Mouse (Mus musculus) myocyte (in vitro differentiated cells): ENCODE data around the gene Tle2. TPM values are rescaled to one million over a fixed set of nuclear protein-coding genes. Genes with fewer than 3 reads are reported as not detected.

Experiments
- H3K27me3 ChIP-seq: one replicate; pipeline ENCODE4 v1.6.1; 2011; ENCODE audit not compliant: control insufficient read depth, insufficient read depth, insufficient read length
- H3K36me3 ChIP-seq: one replicate; pipeline ENCODE4 v1.6.1; 2011; ENCODE audit not compliant: control insufficient read depth, insufficient read depth
- H3K4me2 ChIP-seq: one replicate; pipeline ENCODE4 v1.6.1; 2011; ENCODE audit warnings: low read depth, control low read depth
- H3K4me3 ChIP-seq: one replicate; pipeline ENCODE4 v1.5.1; 2011; ENCODE audit warnings: mild to moderate bottlenecking, control low read depth, moderate library complexity
- H3K79me2 ChIP-seq: one replicate; pipeline ENCODE4 v1.6.1; 2011; ENCODE audit not compliant: control insufficient read depth, insufficient read depth
- H3ac ChIP-seq: one replicate; pipeline ENCODE4 v1.6.1; 2011; ENCODE audit not compliant: control insufficient read depth, insufficient read length
- CEBPB ChIP-seq: IDR thresholded peaks from 2 replicates; pipeline ENCODE4 v1.6.1; 2011; ENCODE audit warnings: mild to moderate bottlenecking, moderate library complexity; ENCODE audit not compliant: poor library complexity, insufficient read depth, severe bottlenecking
- E2F4 ChIP-seq: IDR thresholded peaks from one replicate; pipeline ENCODE4 v1.6.1; 2011; ENCODE audit warnings: mild to moderate bottlenecking, control low read depth, moderate library complexity; ENCODE audit not compliant: insufficient read depth
- MAX ChIP-seq: IDR thresholded peaks from one replicate; pipeline ENCODE4 v1.6.1; 2011; ENCODE audit warnings: low read depth, mild to moderate bottlenecking, control low read depth
- MYOD1 ChIP-seq, 3 experiments: IDR thresholded peaks; one replicate each; pipeline ENCODE4 v1.6.1; 2011; ENCODE audit warnings: control low read depth in 2 of 3, low read depth in 2 of 3, mild to moderate bottlenecking in 2 of 3, moderate library complexity in 1 of 3; ENCODE audit not compliant: insufficient read length in 2 of 3, control insufficient read depth in 1 of 3
- MYOG ChIP-seq, 3 experiments: IDR thresholded peaks; one replicate each; pipeline ENCODE4 v1.6.1; 2011; ENCODE audit warnings: control low read depth in 2 of 3, low read depth in 2 of 3, mild to moderate bottlenecking in 2 of 3; ENCODE audit not compliant: insufficient read length in 2 of 3, control insufficient read depth in 1 of 3, insufficient read depth in 1 of 3
- POLR2A ChIP-seq: IDR thresholded peaks from one replicate; pipeline ENCODE4 v1.6.1; 2011; ENCODE audit warnings: low read depth, mild to moderate bottlenecking, control low read depth, moderate library complexity; ENCODE audit not compliant: insufficient read length
- POLR2AphosphoS2 ChIP-seq: IDR thresholded peaks from one replicate; pipeline ENCODE4 v1.6.1; 2011; ENCODE audit warnings: low read depth, control low read depth; ENCODE audit not compliant: insufficient read length
- REST ChIP-seq: IDR thresholded peaks from one replicate; pipeline ENCODE4 v1.6.1; 2011; ENCODE audit warnings: mild to moderate bottlenecking, control low read depth, moderate library complexity; ENCODE audit not compliant: insufficient read depth, insufficient read length
- SRF ChIP-seq: IDR thresholded peaks from one replicate; pipeline ENCODE4 v1.6.1; 2011; ENCODE audit warnings: low read depth; ENCODE audit not compliant: control insufficient read depth, insufficient read length
- TCF12 ChIP-seq: IDR thresholded peaks from one replicate; pipeline ENCODE4 v1.6.1; 2011; ENCODE audit warnings: mild to moderate bottlenecking, control low read depth; ENCODE audit not compliant: poor library complexity, insufficient read depth, severe bottlenecking
- TCF3 ChIP-seq: IDR thresholded peaks from one replicate; pipeline ENCODE4 v1.6.1; 2011; ENCODE audit warnings: low read depth, control low read depth; ENCODE audit not compliant: insufficient read length
- USF1 ChIP-seq: IDR thresholded peaks from one replicate; pipeline ENCODE4 v1.6.1; 2011; ENCODE audit warnings: low read depth, mild to moderate bottlenecking, control low read depth, moderate library complexity
- polyA plus RNA-seq: library from polyadenylated mRNA; unstranded; fragments of >200 nt; fragmentation: generic; extraction: Trizol; gene quantifications from one replicate; pipeline ENCODE4 v1.2.1, GENCODE M21; 2012; ENCODE audit warnings: missing spikeins

Tle2 gene
- polyA plus RNA-seq, 1 experiment: 11.3 TPM

DNA sequence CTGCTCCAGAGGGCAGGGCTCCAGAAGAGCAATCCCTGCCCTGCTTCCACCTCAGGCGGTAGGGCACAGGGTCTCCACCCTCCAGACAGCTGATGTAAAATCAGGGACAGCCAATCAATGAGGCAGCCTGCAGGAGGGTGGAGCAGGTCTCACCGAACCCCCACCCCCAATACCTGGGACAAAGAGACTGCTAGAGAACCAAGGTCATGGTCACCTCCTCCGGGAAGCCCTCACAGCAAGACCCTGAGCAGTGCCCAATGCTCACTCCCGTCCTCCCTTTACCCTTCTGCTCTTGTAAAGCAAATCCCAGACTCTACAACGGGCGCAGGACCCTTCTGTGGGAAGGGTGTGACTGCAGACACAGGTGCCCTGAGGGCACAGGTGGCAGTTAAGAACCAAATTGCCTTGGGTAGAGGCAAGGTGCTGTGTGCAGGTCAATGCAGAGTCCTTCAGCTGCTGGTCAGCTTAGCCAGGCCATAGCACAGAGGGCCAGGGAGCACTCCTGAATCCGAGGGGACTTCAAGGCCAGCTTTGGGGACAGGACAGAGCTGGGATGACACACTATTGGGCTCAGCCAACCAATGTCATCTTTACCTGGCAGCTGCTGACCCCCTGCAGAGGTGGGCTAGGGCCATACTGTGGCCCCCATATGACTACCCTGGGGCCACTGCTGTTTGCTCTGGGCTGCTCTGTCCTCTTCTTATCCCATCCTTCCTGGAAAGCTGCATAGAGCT is 31.5 kb upstream of the Tle2 start:
- Histone ChIP-seq H3K4me2 (peak overlapping the region; percentile 98), H3K79me2 (peaks cover 62% of the 10 kb centered on the region), H3K4me3 (peak overlapping the region; percentile 44), H3K27me3 (no peaks in the 10 kb centered on the region), H3K36me3 (no peaks in the 10 kb centered on the region), H3ac (peak overlapping the region; percentile 82)
- no peak for TF ChIP-seq MYOG (IDR thresholded peaks at IDR 0.05; ENCODE audit: control insufficient read depth in 1 of 3, insufficient read depth in 1 of 3, insufficient read length in 2 of 3, low read depth in 2 of 3)
- no peak for TF ChIP-seq TCF3
- no peak for TF ChIP-seq MAX
- TF ChIP-seq USF1: no peak
- TF ChIP-seq SRF: no peak
- TF ChIP-seq TCF12: no peak
- no peak for TF ChIP-seq CEBPB
- TF ChIP-seq POLR2A: no peak
- TF ChIP-seq E2F4: no peak
- TF ChIP-seq MYOD1 (IDR thresholded peaks at IDR 0.05; ENCODE audit: control insufficient read depth in 1 of 3, insufficient read length in 2 of 3, low read depth in 2 of 3): no peak
- no peak for TF ChIP-seq REST

- Histone ChIP-seq H3ac (peak overlapping the region; percentile 82), H3K79me2 (peaks cover 55% of the 10 kb centered on the region), H3K4me2 (peak overlapping the region; percentile 98), H3K27me3 (no peaks in the 10 kb centered on the region), H3K36me3 (no peaks in the 10 kb centered on the region), H3K4me3 (peak overlapping the region; percentile 44)
- TF ChIP-seq USF1 (no peak), TCF12 (no peak), REST (no peak), MYOD1 (IDR thresholded peaks at IDR 0.05; ENCODE audit: control insufficient read depth in 1 of 3, insufficient read length in 2 of 3, low read depth in 2 of 3) (no peak), CEBPB (no peak), MYOG (IDR thresholded peaks at IDR 0.05; ENCODE audit: control insufficient read depth in 1 of 3, insufficient read depth in 1 of 3, insufficient read length in 2 of 3, low read depth in 2 of 3) (no peak), POLR2A (no peak), E2F4 (no peak), TCF3 (no peak), SRF (no peak), POLR2AphosphoS2 (no peak), MAX (no peak)
Observed at GRCm38 (mm10) chr10:81543633-81544032, 30.7 kb upstream of the Tle2 start.

GRCm38 (mm10) chr10:81544296-81545160 is 29.8 kb upstream of the Tle2 start:
- peak overlapping the region; percentile 82 for H3ac ChIP-seq
- H3K27me3 ChIP-seq: no peaks in the 10 kb centered on the region
- H3K4me2 ChIP-seq: peak overlapping the region; percentile 98
- TF ChIP-seq REST (no peak), CEBPB (no peak), TCF3 (no peak), MYOD1 (IDR thresholded peaks at IDR 0.05; ENCODE audit: control insufficient read depth in 1 of 3, insufficient read length in 2 of 3, low read depth in 2 of 3) (peak in 1 of 3 experiments; percentile 41), SRF (no peak), E2F4 (no peak), TCF12 (no peak), MYOG (IDR thresholded peaks at IDR 0.05; ENCODE audit: control insufficient read depth in 1 of 3, insufficient read depth in 1 of 3, insufficient read length in 2 of 3, low read depth in 2 of 3) (peak in 2 of 3 experiments; percentile 14 to 57), MAX (no peak), POLR2AphosphoS2 (peak; percentile 22), POLR2A (peak; percentile 77), USF1 (no peak)
- H3K79me2 ChIP-seq: peaks cover 52% of the 10 kb centered on the region
- no peaks in the 10 kb centered on the region for H3K36me3 ChIP-seq
- peak overlapping the region; percentile 44 for H3K4me3 ChIP-seq

DNA sequence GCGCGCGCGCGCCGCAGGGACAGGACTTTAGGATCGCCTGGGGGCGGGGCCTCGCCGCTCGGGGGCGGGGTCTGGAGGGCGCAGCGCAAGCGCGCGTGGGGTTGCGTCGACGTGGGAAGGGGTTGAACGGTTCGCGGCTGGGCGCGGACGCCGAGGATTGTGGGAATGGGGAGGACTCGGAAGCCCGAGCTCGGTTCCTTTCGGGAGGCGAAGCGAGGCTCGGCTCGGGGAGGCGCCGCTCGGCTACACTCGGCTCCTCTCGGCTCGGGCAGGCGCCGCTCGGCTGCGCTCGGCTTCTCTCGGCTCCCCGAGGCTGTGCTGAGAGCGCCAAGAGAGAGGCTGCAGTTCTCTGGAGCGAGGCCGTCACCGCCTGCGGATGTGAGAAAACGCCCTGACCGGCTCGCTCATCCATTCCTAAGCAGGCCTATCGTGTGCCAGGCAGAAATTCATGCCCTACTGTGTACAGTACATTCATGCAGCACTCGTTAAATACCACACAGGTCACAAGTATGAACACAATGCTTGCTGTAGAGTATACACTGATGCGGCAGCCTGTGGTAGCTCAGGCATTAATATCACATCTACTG is 29.1 kb upstream of the Tle2 start, which contains the start of gene Gna11:
Gna11 (minus strand) TSS at position 30 of the 587 bp plus-strand sequence.
- TF ChIP-seq CEBPB: no peak
- TF ChIP-seq E2F4: peak; percentile 7
- TF ChIP-seq USF1: no peak
- TF ChIP-seq POLR2A: peak; percentile 61
- peak within 1 kb of the TSS; percentile 98 for H3K4me2 ChIP-seq

More for the DNA sequence above, 29.1 kb upstream of the Tle2 start, which contains the start of gene Gna11:
- no peaks in the 10 kb centered on the region for H3K36me3 ChIP-seq
- H3K27me3 ChIP-seq: no peaks in the 10 kb centered on the region
- H3K79me2 ChIP-seq: peaks cover 45% of the 10 kb centered on the region
- H3K4me3 ChIP-seq: peak within 1 kb of the TSS; percentile 44
- peak within 1 kb of the TSS; percentile 82 for H3ac ChIP-seq
